Mouse (Mus musculus): ENCODE data around the gene Sdha. TPM values are rescaled to one million over a fixed set of nuclear protein-coding genes. Genes with fewer than 3 reads are reported as not detected.

Sdha gene
- polyA plus RNA-seq, 1 experiment from 2014 or later: 368 TPM

- no peak for TF ChIP-seq CTCF (IDR thresholded peaks at IDR 0.05)
- no peaks in the 10 kb centered on the region for H3K27me3 ChIP-seq
- ATAC-seq (no peak), DNase-seq (ENCODE audit: low read depth, low spot score) (no peak)
- ChIA-PET CTCF (interaction anchor here (1.3 to 2.0 kb wide), 2 partner anchors 11 to 209 kb away, joined by 3 to 8 read pairs; partner anchors contain the start of gene Pdcd6), POLR2A (no interaction called here)
- in situ Hi-C loops (cut with MboI; ENCODE audit: low pct_unique_long_range_greater_than_20kb): no loop called here
These were observed 44.7 kb downstream of the Sdha start for GRCm38 (mm10) chr13:74305380-74305779.

- in situ Hi-C loops (cut with MboI; ENCODE audit: low pct_unique_long_range_greater_than_20kb): loop anchor here (5.0 kb wide), 1 partner anchor 330 kb away; no protein-coding TSS in a partner anchor
- peak; percentile 34 for TF ChIP-seq CTCF (IDR thresholded peaks at IDR 0.05)
- DNase-seq (ENCODE audit: low read depth, low spot score) (no peak), ATAC-seq (no peak)
- no peaks in the 10 kb centered on the region for H3K27me3 ChIP-seq
- ChIA-PET POLR2A (no interaction called here), CTCF (interaction anchor here (1.0 kb wide), 1 partner anchor 9 kb away, joined by 4 read pairs; no protein-coding TSS in a partner anchor)
These were observed 47.7 kb downstream of the Sdha start for GRCm38 (mm10) chr13:74302050-74303037.

- POLR2A ChIA-PET: no interaction called here
- DNase-seq (ENCODE audit: low read depth, low spot score) (no peak), ATAC-seq (peak; percentile 20)
- CTCF ChIA-PET: interaction anchor here (0.6 to 1.9 kb wide), 7 partner anchors 10 to 331 kb away, joined by 3 to 10 read pairs (median 4); no protein-coding TSS in a partner anchor
- in situ Hi-C loops (cut with MboI; ENCODE audit: low pct_unique_long_range_greater_than_20kb): loop anchor here (5.0 kb wide), 1 partner anchor 329 kb away; no protein-coding TSS in a partner anchor
- H3K27me3 ChIP-seq: no peaks in the 10 kb centered on the region
- TF ChIP-seq CTCF (IDR thresholded peaks at IDR 0.05): no peak
These were observed 48.5 kb downstream of the Sdha start for GRCm38 (mm10) chr13:74301607-74301984.

DNA sequence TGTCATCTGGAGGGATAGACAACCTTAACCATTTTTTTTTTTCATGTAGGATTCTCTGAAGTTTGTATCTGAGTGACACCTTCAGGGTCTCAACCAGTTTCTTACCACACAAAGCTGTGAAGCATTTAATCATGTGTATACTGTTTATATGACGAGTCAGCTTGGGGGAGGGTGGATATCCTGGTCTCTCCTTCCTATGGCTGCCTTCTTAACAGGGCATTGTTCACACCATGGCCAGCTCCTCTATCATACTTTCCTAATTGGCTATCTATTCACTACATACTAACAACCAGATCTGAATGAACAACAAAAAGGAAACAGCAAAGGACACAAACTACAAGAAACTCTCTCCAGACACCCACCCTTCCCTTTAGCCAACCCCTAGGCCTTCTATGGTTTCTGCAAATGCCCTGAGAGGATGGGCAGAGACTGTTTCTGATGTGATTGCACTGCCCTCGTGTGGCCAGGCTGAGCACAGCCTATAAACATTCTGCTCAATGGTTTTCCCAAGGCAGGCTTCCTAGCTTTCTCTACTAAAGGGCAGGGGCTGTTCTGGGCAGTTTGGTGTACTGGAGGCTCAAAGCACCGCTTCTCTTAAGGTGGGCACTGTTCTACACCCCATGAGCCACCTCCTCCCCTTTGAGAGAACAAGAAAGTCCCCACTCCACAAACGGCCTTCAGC lies 49.0 kb downstream of the Sdha start:
- ATAC-seq (peak; percentile 83), DNase-seq (ENCODE audit: low read depth, low spot score) (no peak)
- POLR2A ChIA-PET: no interaction called here
- TF ChIP-seq CTCF (IDR thresholded peaks at IDR 0.05): peak; percentile 96
- CTCF ChIA-PET: interaction anchor here (0.6 to 1.9 kb wide), 10 partner anchors 10 to 506 kb away, joined by 3 to 10 read pairs (median 4); no protein-coding TSS in a partner anchor
- H3K27me3 ChIP-seq: no peaks in the 10 kb centered on the region
- in situ Hi-C loops (cut with MboI; ENCODE audit: low pct_unique_long_range_greater_than_20kb): loop anchor here (5.0 kb wide), 1 partner anchor 329 kb away; no protein-coding TSS in a partner anchor

GRCm38 (mm10) chr13:74296376-74296775 lies 53.7 kb downstream of the Sdha start:
- no peak for TF ChIP-seq CTCF (IDR thresholded peaks at IDR 0.05)
- CTCF ChIA-PET: interaction anchor here (1.2 kb wide), 1 partner anchor 326 kb away, joined by 4 read pairs; no protein-coding TSS in a partner anchor
- no peak for DNase-seq (ENCODE audit: low read depth, low spot score)
- no peak for ATAC-seq
- in situ Hi-C loops (cut with MboI; ENCODE audit: low pct_unique_long_range_greater_than_20kb): loop anchor here (5.0 kb wide), 1 partner anchor 199 kb away; no protein-coding TSS in a partner anchor
- POLR2A ChIA-PET: no interaction called here
- H3K27me3 ChIP-seq: peaks cover 6% of the 10 kb centered on the region

- H3K27me3 ChIP-seq: peaks cover 6% of the 10 kb centered on the region
- ChIA-PET CTCF (no interaction called here), POLR2A (no interaction called here)
- TF ChIP-seq CTCF (IDR thresholded peaks at IDR 0.05): peak; percentile 39
- no peak for DNase-seq (ENCODE audit: low read depth, low spot score)
- in situ Hi-C loops (cut with MboI; ENCODE audit: low pct_unique_long_range_greater_than_20kb): loop anchor here (5.0 kb wide), 1 partner anchor 100 kb away; no protein-coding TSS in a partner anchor
- ATAC-seq: no peak
These were observed 57.9 kb downstream of the Sdha start, which contains the start of gene Ahrr for GRCm38 (mm10) chr13:74292167-74292566. TSS of gene Ahrr (minus strand) at chr13:74292331.

- no peak for TF ChIP-seq CTCF (IDR thresholded peaks at IDR 0.05)
- in situ Hi-C loops (cut with MboI; ENCODE audit: low pct_unique_long_range_greater_than_20kb): loop anchor here (5.0 kb wide), 1 partner anchor 97 kb away; no protein-coding TSS in a partner anchor
- CTCF ChIA-PET: no interaction called here
- DNase-seq (ENCODE audit: low read depth, low spot score) (no peak), ATAC-seq (no peak)
- POLR2A ChIA-PET: no interaction called here
- H3K27me3 ChIP-seq: peaks cover 3% of the 10 kb centered on the region
These were observed 60.4 kb downstream of the Sdha start for GRCm38 (mm10) chr13:74289646-74290045.

- no peak for DNase-seq (ENCODE audit: low read depth, low spot score)
- CTCF ChIA-PET: no interaction called here
- peaks cover 18% of the 10 kb centered on the region for H3K27me3 ChIP-seq
- POLR2A ChIA-PET: no interaction called here
- ATAC-seq: no peak
- in situ Hi-C loops (cut with MboI; ENCODE audit: low pct_unique_long_range_greater_than_20kb): no loop called here
- no peak for TF ChIP-seq CTCF (IDR thresholded peaks at IDR 0.05)
These were observed 67.8 kb downstream of the Sdha start for GRCm38 (mm10) chr13:74282299-74282698.

GRCm38 (mm10) chr13:74275726-74276125 lies 74.4 kb downstream of the Sdha start:
- in situ Hi-C loops (cut with MboI; ENCODE audit: low pct_unique_long_range_greater_than_20kb): no loop called here
- no peak for ATAC-seq
- CTCF ChIA-PET: no interaction called here
- no peak for TF ChIP-seq CTCF (IDR thresholded peaks at IDR 0.05)
- POLR2A ChIA-PET: no interaction called here
- H3K27me3 ChIP-seq: peaks cover 21% of the 10 kb centered on the region
- no peak for DNase-seq (ENCODE audit: low read depth, low spot score)

Other genes starting within 250 kb of the Sdha start
- not detected for gene Slc9a3, start 228.8 kb downstream of the Sdha start, polyA plus RNA-seq (2021)
- 36.6 TPM for gene Exoc3, start 141.5 kb downstream of the Sdha start, polyA plus RNA-seq (2021)
- not detected for gene Ahrr, start 57.9 kb downstream of the Sdha start, polyA plus RNA-seq (2021)
- 170 TPM for gene Pdcd6, start 32.7 kb downstream of the Sdha start, polyA plus RNA-seq (2021)
- gene Ccdc127, start within 50 bp of the Sdha start, polyA plus RNA-seq (2021): 45.2 TPM
- gene Lrrc14b, start 13.7 kb upstream of the Sdha start, polyA plus RNA-seq (2021): not detected
- 5.7 TPM for gene Zfp72, start 40.6 kb upstream of the Sdha start, polyA plus RNA-seq (2021)
- 1,527 TPM for gene Ftl1-ps1, start 49.4 kb upstream of the Sdha start, polyA plus RNA-seq (2021)
- gene Zfp825, start 143.7 kb upstream of the Sdha start, polyA plus RNA-seq (2021): 8.8 TPM

All from Patski (cell line).